Mouse (Mus musculus) CD4-positive, CD25-positive, alpha-beta regulatory T cell, adult 9 weeks (primary cell): ENCODE results near the gene Kidins220. TPM values are rescaled to one million over a fixed set of nuclear protein-coding genes. Genes with fewer than 3 reads are reported as not detected.

ENCODE experiments used
- polyA plus RNA-seq: library from polyadenylated mRNA; unstranded; fragments of 100-300 nt; shearing (Covaris generic); gene quantifications from one replicate; pipeline ENCODE4 v1.2.1, GENCODE M21; 2017

Gene Kidins220
- polyA plus RNA-seq = 75.6 TPM

DNA sequence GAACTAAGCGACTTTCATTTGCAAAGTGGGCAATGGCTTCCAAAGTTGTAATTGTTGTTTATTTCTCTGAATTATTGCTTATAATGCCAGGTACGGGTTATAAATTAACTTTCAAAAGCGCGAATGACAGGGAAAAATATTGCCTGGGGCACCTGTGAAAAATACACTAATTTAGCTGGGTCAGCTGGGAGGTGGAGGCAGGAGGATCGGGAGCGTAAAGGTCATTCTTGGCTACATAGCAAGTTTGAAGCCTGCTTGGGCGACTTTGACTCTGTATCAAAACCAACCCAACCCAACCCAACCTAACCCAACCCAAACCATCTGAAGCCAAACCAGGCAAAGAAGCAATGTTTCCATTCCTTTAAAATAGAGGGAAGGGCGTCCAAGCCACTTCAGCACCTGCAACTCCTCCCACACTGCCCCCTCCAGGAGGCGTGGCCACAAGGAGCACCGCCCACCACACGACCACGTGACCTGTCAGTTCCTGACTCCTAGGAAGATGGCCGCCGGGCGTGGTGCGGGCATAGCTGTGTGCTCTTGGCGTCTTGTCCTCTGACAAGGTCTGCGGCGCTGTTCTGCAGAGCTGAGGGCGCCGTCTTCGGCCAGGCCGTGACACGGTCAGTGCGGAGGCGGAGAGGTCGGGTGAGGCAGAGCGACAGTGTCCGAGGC is at the start of gene Kidins220:
Kidins220 (plus strand) TSS at position 480 of the 669 bp plus-strand sequence.

DNA sequence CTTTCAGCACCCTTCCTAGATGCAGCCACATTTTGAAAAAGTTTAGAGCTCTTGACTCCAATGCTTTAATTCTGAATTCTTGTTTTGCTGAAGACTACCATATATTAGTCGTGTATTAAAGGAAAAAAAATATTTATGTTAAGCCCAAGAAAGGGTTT is 122.2 kb downstream of the Kidins220 start, which contains the start of gene Id2:
Id2 (minus strand) TSS at position 89 of the 158 bp plus-strand sequence.

Other genes starting within 250 kb of the Kidins220 start
- 0.25 TPM for gene Mboat2, start 144.0 kb upstream of the Kidins220 start, polyA plus RNA-seq
- 178 TPM for gene Id2, start 122.2 kb downstream of the Kidins220 start, polyA plus RNA-seq